Mouse (Mus musculus) myocyte (in vitro differentiated cells): ENCODE results near the gene Rps10.

Source experiments
- POLR2A ChIP-seq: IDR thresholded peaks from one replicate; pipeline ENCODE4 v1.6.1; 2011; ENCODE audit warnings: low read depth, mild to moderate bottlenecking, control low read depth, moderate library complexity; ENCODE audit not compliant: insufficient read length
- REST ChIP-seq: IDR thresholded peaks from one replicate; pipeline ENCODE4 v1.6.1; 2011; ENCODE audit warnings: mild to moderate bottlenecking, control low read depth, moderate library complexity; ENCODE audit not compliant: insufficient read depth, insufficient read length

GRCm38 (mm10) chr17:27583185-27583894 is 53.1 kb downstream of the Rps10 start:
- no peak for TF ChIP-seq REST
- no peak for TF ChIP-seq POLR2A
